Mouse (Mus musculus): ENCODE measurements at regions not wholly inside any gene's neighbourhood (a gene's known extent, or its start where the extent isn't known, plus 50 kb on each side); places are given as distances from the start of the nearest gene placed in this dataset.

DNA sequence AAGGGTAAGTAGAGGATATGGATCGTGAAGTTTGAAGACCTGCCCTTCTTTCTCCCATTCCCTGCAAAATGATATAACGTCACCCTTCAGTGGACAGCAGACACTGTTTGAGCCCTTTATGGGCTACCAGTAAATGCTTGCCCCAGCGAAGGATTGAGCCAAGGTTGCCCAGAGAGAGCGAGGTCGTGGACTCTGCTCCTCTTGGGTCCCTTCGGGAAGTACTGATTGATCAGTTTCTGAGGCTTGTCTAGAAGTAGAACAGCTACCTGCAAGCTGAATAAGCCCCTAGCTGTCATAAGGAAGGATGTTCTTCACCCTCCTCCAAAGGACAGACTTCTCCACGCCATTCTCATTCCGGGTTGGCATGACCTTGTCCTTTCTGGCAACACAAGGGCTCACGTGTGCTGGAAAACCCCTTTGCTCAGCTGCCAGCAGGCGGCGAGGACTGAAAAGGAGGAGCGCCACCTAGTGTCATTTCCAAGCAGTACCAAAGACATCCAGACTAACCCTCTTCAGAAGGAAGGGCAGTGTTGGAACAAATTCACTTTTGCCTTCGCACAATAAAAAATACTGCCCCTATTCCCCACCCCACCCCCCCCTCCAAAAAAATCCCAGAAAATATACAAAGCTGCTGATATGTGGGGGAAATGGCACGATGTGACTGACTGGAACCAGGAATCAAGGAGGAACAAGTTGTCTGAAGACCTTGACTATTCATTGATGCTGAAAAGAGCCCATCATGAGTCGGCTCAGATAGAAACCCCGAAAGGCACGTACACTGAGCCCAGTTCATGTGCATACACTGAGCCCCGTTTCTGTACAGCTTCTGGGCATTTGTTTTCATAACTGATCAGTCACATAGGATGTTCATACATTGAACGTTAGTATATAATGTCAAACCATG is 274.8 kb upstream of the Pfn2 start:
- peak overlapping the region; percentile 17; the same call in 1 of the 2 replicates for H3K4me2 ChIP-seq (ENCODE audit: low read length)
- H3K9ac ChIP-seq (replicated peaks; ENCODE audit: low read length), result no peak overlapping the region
- H3K27me3 ChIP-seq (ENCODE audit: control insufficient read depth, insufficient read depth, low read length), result no peaks in the 10 kb centered on the region
- H3K36me3 ChIP-seq (ENCODE audit: control insufficient read depth, insufficient read depth, low read length), result no peaks in the 10 kb centered on the region
- peak; percentile 92 for DNase-seq
- H3K4me1 ChIP-seq (ENCODE audit: control insufficient read depth, insufficient read depth, low read length), result no peaks in the 10 kb centered on the region
- WGBS, result 47% methylated on average over 19 of the region's 19 CpGs
- no peak overlapping the region for H3K4me3 ChIP-seq (replicated peaks; ENCODE audit: low read depth, low read length)
- no peak overlapping the region for H3K27ac ChIP-seq (replicated peaks; ENCODE audit: low read depth, low read length)
- ATAC-seq (ENCODE audit: low FRiP score, low TSS enrichment), result peak; percentile 89
- no peaks in the 10 kb centered on the region for H3K9me3 ChIP-seq (ENCODE audit: control insufficient read depth, low read length)

DNA sequence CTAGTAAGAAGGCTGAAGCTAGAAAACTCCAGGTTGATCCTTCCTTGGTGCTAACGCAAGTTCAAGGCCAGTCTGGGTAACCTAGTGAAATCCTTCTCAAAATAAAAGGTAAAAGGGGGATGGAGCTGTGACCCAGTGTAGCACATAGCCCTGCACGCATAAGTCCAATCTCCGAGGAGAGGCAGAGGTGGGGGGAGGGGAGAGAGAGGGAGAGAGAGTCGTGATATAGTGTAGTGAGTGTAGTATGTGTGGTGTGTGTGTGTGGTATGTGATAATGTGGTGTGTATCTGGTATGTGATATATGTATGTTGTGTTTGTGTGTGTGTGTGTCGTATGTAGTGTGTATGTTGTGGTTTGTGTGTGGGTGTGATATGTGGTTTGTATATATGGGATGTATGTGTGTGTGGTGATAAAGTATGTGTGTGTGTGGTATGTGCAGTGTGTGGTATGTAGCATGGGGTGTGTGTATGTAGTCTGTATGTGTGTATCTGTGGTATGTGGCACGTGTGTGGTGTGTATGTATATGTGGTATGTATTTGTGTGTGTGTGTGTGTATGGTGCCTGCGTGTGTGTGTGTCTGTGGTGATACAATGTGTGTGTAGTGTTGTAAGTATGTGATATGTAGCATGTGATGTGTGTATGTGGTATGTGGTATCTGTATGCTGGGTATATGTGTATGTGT is 275.7 kb upstream of the Pfn2 start:
- no peak overlapping the region for H3K4me2 ChIP-seq (ENCODE audit: low read length)
- no peaks in the 10 kb centered on the region for H3K27me3 ChIP-seq (ENCODE audit: control insufficient read depth, insufficient read depth, low read length)
- no peak overlapping the region for H3K4me3 ChIP-seq (replicated peaks; ENCODE audit: low read depth, low read length)
- 82% methylated on average over 7 of the region's 7 CpGs for WGBS
- H3K27ac ChIP-seq (replicated peaks; ENCODE audit: low read depth, low read length), result no peak overlapping the region
- no peak overlapping the region for H3K9ac ChIP-seq (replicated peaks; ENCODE audit: low read length)
- H3K36me3 ChIP-seq (ENCODE audit: control insufficient read depth, insufficient read depth, low read length), result no peaks in the 10 kb centered on the region
- no peak for ATAC-seq (ENCODE audit: low FRiP score, low TSS enrichment)
- DNase-seq, result no peak
- H3K4me1 ChIP-seq (ENCODE audit: control insufficient read depth, insufficient read depth, low read length), result no peaks in the 10 kb centered on the region
- no peaks in the 10 kb centered on the region for H3K9me3 ChIP-seq (ENCODE audit: control insufficient read depth, low read length)

DNA sequence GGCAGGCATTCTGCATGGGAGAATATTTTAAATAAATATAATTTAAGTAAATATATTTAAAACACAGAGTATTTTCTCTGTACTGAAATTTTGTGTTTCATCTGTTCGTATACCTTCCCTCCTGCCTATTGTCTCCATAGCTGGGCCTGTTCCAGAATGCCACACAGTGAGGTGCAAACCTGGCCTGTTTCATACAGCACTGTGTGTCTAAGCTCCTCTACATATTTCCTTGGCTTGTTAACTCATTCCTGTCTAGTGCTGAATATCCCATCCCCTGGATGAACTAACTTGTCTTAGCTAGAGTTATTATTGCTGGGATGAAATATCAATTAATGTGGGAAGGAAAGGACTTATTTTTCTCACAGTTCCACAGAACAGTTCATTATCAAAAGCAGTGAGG is 277.0 kb upstream of the Pfn2 start:
- Histone ChIP-seq H3K9ac (replicated peaks; ENCODE audit: low read length) (no peak overlapping the region), H3K27me3 (ENCODE audit: control insufficient read depth, insufficient read depth, low read length) (no peaks in the 10 kb centered on the region), H3K27ac (replicated peaks; ENCODE audit: low read depth, low read length) (no peak overlapping the region), H3K36me3 (ENCODE audit: control insufficient read depth, insufficient read depth, low read length) (no peaks in the 10 kb centered on the region), H3K4me2 (ENCODE audit: low read length) (no peak overlapping the region), H3K9me3 (ENCODE audit: control insufficient read depth, low read length) (no peaks in the 10 kb centered on the region), H3K4me1 (ENCODE audit: control insufficient read depth, insufficient read depth, low read length) (no peaks in the 10 kb centered on the region), H3K4me3 (replicated peaks; ENCODE audit: low read depth, low read length) (no peak overlapping the region)
- DNase-seq (no peak), ATAC-seq (ENCODE audit: low FRiP score, low TSS enrichment) (no peak)
- WGBS, result 80% methylated on average over 1 of the region's 1 CpGs

DNA sequence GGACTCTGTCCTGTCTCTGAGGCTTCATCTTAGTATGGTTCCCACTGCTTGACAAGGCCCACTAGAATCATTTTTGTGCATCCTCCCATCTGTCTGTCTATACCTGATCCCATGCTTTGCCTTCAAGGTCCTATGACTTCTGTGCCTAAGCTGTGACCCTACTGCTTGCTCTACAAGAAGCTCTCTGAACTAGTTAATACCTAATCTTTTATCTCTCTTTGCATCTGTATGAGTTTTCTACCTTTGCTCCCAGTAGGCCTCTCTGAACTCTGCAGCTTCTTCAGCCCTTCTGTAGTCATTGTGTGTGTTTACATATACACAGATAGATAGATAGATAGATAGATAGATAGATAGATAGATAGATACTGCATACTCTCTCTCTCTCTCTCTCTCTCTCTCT is 279.1 kb upstream of the Pfn2 start:
- no peak overlapping the region for H3K27ac ChIP-seq (replicated peaks; ENCODE audit: low read depth, low read length)
- ATAC-seq (ENCODE audit: low FRiP score, low TSS enrichment) (no peak), DNase-seq (no peak)

DNA sequence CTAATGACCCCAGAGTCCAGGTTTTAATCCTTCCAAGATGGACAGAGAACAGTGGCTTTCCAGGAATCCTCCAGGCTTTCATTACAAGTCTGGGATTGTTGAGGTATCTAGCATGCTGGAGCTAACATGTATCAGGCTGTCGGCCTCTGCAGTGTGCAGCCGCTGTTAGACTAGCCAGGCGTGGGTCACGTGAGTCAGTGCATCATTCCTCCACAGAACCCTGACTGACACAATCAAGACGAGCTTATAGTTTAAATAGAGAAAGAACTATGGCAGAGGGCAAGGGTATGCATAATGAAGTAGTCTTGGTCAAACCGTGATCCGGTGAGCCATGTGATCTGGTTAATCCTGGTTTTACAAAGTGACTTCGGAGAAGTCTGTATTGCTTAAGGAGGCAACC is 280.2 kb upstream of the Pfn2 start:
- no peaks in the 10 kb centered on the region for H3K4me1 ChIP-seq (ENCODE audit: control insufficient read depth, insufficient read depth, low read length)
- no peak overlapping the region for H3K27ac ChIP-seq (replicated peaks; ENCODE audit: low read depth, low read length)
- no peak for ATAC-seq (ENCODE audit: low FRiP score, low TSS enrichment)

More for the DNA sequence above, 279.1 kb upstream of the Pfn2 start:
- no peaks in the 10 kb centered on the region for H3K36me3 ChIP-seq (ENCODE audit: control insufficient read depth, insufficient read depth, low read length)
- H3K4me2 ChIP-seq (ENCODE audit: low read length), result no peak overlapping the region
- H3K9ac ChIP-seq (replicated peaks; ENCODE audit: low read length), result no peak overlapping the region
- no peaks in the 10 kb centered on the region for H3K4me1 ChIP-seq (ENCODE audit: control insufficient read depth, insufficient read depth, low read length)
- H3K9me3 ChIP-seq (ENCODE audit: control insufficient read depth, low read length), result no peaks in the 10 kb centered on the region
- H3K4me3 ChIP-seq (replicated peaks; ENCODE audit: low read depth, low read length), result no peak overlapping the region
- no peaks in the 10 kb centered on the region for H3K27me3 ChIP-seq (ENCODE audit: control insufficient read depth, insufficient read depth, low read length)

DNA sequence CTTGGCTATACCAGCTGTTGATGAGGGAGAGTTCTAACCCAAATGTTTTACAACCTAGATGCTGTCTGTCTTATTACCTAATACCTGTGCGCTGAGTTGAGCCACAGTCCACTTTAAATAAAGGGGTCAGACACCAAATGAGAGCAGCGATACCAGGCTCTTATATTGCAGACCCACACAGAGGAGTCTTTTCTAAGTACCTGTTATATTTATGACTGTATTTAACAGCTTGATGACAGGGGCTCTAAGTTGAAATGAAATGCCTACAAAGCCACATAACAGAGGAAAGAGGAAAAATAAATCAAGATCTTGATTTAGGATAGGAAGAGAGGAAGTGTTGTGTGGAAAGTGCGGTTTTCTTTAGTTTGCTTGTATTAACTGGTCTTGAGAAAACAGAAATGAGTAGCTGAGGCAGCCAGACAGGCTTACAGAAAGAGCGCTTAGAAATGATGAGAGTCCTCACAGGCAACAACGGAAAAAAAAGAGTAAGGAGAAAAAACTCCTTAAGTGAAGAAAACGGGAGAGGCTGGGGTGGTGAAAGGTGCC is 281.6 kb upstream of the Pfn2 start:
- no peaks in the 10 kb centered on the region for H3K27me3 ChIP-seq (ENCODE audit: control insufficient read depth, insufficient read depth, low read length)
- no peak for ATAC-seq (ENCODE audit: low FRiP score, low TSS enrichment)
- H3K4me2 ChIP-seq (ENCODE audit: low read length), result no peak overlapping the region
- H3K36me3 ChIP-seq (ENCODE audit: control insufficient read depth, insufficient read depth, low read length), result no peaks in the 10 kb centered on the region
- 71% methylated on average over 6 of the region's 6 CpGs for WGBS
- H3K9ac ChIP-seq (replicated peaks; ENCODE audit: low read length), result no peak overlapping the region
- no peak overlapping the region for H3K27ac ChIP-seq (replicated peaks; ENCODE audit: low read depth, low read length)
- H3K4me1 ChIP-seq (ENCODE audit: control insufficient read depth, insufficient read depth, low read length), result no peaks in the 10 kb centered on the region
- DNase-seq, result no peak
- H3K9me3 ChIP-seq (ENCODE audit: control insufficient read depth, low read length), result no peaks in the 10 kb centered on the region
- H3K4me3 ChIP-seq (replicated peaks; ENCODE audit: low read depth, low read length), result no peak overlapping the region

More for the DNA sequence above, 280.2 kb upstream of the Pfn2 start:
- H3K9ac ChIP-seq (replicated peaks; ENCODE audit: low read length), result no peak overlapping the region
- peak; percentile 15 for DNase-seq
- H3K27me3 ChIP-seq (ENCODE audit: control insufficient read depth, insufficient read depth, low read length), result no peaks in the 10 kb centered on the region
- WGBS, result 40% methylated on average over 8 of the region's 8 CpGs
- H3K4me3 ChIP-seq (replicated peaks; ENCODE audit: low read depth, low read length), result no peak overlapping the region
- H3K36me3 ChIP-seq (ENCODE audit: control insufficient read depth, insufficient read depth, low read length), result no peaks in the 10 kb centered on the region
- no peak overlapping the region for H3K4me2 ChIP-seq (ENCODE audit: low read length)
- H3K9me3 ChIP-seq (ENCODE audit: control insufficient read depth, low read length), result no peaks in the 10 kb centered on the region

DNA sequence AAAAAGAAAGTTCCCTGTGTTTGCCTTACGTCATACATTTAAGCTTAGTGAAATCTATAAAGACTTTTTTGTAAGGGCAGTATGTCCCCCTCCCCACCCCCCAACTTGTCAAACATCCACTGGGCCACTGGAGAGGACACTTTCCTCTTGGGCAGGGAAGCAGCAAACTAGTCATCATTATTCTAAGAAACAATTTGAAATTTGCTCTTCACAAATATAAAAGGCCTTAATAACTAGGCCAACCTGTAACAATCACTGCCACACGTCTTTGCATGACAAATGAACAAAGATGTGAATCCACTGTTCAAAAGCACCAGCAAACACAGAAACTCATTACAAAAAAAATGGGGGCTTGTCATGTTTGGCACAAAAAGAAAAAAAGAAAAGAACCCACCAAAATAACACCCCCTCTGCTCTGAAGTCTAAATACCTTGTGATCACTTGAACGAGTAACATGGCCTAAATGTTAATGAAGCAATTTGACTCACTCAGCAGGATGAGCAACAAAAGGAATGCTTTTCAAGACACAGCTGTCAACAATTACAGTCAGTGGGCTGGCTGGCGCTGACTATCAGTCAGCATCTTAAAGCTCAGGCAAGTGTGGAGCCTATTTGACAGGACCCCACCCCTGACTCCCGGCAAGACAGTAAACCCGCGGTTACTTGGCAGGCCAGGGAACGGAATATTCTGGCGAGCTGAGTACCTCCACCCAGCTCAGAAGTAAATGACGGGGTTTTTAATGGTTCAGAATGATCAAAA is 278.7 kb upstream of the Tsc22d2 start:
- Histone ChIP-seq H3K27ac (replicated peaks; ENCODE audit: low read depth, low read length) (no peak overlapping the region), H3K4me2 (ENCODE audit: low read length) (no peak overlapping the region), H3K4me1 (ENCODE audit: control insufficient read depth, insufficient read depth, low read length) (no peaks in the 10 kb centered on the region), H3K9me3 (ENCODE audit: control insufficient read depth, low read length) (no peaks in the 10 kb centered on the region), H3K27me3 (ENCODE audit: control insufficient read depth, insufficient read depth, low read length) (no peaks in the 10 kb centered on the region), H3K9ac (replicated peaks; ENCODE audit: low read length) (no peak overlapping the region), H3K36me3 (ENCODE audit: control insufficient read depth, insufficient read depth, low read length) (no peaks in the 10 kb centered on the region), H3K4me3 (replicated peaks; ENCODE audit: low read depth, low read length) (no peak overlapping the region)
- ATAC-seq (ENCODE audit: low FRiP score, low TSS enrichment), result no peak
- 33% methylated on average over 10 of the region's 10 CpGs for WGBS
- DNase-seq, result peak; percentile 13

DNA sequence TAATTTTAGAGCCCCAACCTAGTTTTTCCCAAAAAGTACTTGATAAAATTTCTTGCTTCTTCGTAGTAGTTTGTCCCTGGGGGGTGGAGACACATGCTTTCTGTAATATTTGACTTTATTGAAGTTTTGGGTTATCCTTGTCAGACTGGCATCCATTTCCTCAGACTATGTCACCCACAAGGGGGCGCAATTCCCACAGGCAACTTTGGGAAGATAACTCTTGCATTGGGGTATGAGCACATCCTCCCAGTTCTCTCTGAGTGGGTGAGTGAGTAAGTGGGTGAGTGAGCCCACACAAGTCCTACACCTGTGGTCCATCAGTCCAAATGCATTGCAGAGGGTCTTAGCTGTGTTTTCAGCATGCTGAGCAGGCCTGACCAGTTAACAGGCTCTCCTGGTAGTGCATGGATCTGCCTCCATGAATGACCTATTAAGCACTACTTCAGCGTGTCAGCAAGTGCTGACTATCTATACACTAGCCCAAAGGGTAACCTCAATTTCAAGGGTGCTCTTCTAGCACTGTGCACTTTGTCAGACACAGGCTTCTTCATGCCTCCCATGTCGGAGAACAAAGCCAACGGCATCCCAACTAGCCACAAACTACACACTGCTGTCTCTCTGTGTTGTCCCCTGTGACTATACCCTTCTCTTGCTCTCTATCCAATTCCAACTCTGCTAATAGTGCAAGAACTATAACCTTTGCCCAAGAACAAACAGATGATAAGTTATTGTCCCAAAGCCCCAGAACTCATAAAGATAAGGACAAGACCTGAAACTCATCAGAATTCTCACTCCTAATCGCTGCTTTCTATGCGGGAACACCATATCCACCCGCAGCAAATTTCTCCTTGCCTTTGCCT is 275.6 kb upstream of the Tsc22d2 start:
- WGBS, result 82% methylated on average over 8 of the region's 8 CpGs
- no peak overlapping the region for H3K4me3 ChIP-seq (replicated peaks; ENCODE audit: low read depth, low read length)
- H3K4me1 ChIP-seq (ENCODE audit: control insufficient read depth, insufficient read depth, low read length), result no peaks in the 10 kb centered on the region
- no peak overlapping the region for H3K4me2 ChIP-seq (ENCODE audit: low read length)
- H3K9me3 ChIP-seq (ENCODE audit: control insufficient read depth, low read length), result no peaks in the 10 kb centered on the region
- H3K36me3 ChIP-seq (ENCODE audit: control insufficient read depth, insufficient read depth, low read length), result no peaks in the 10 kb centered on the region
- H3K9ac ChIP-seq (replicated peaks; ENCODE audit: low read length), result no peak overlapping the region
- ATAC-seq (ENCODE audit: low FRiP score, low TSS enrichment) (no peak), DNase-seq (peak; percentile 56)
- H3K27ac ChIP-seq (replicated peaks; ENCODE audit: low read depth, low read length), result no peak overlapping the region
- no peaks in the 10 kb centered on the region for H3K27me3 ChIP-seq (ENCODE audit: control insufficient read depth, insufficient read depth, low read length)

Data from midbrain, embryonic 14.5 days (tissue).